Mouse (Mus musculus): ENCODE results near the gene Ptpn21.

GRCm38 (mm10) chr12:98724976-98725375 lies 12.2 kb downstream of the Ptpn21 start:
- no peak for TF ChIP-seq CTCF (IDR thresholded peaks at IDR 0.05; ENCODE audit: control insufficient read depth, insufficient read depth, insufficient replicate concordance, low read depth, low read length)
- no peak for TF ChIP-seq POLR2A (IDR thresholded peaks at IDR 0.05; ENCODE audit: control insufficient read depth, low read depth, low read length)
